Mouse (Mus musculus) liver, postnatal 0 days (tissue): Measurements from ENCODE around the gene Cyp4f16.
"Not testable (repeated sequence)": the region's sequence is repeated elsewhere in the genome, so short reads cannot be mapped to it uniquely, and the experiment has no call there.

Experiments
- CTCF ChIP-seq: sonication (generic); IDR thresholded peaks from 2 replicates; pipeline ENCODE4 v1.5.1; 2016; ENCODE audit warnings: antibody characterized with exemption, low read depth
- EP300 ChIP-seq: IDR thresholded peaks from 2 replicates; pipeline ENCODE4 v1.6.1; 2016; ENCODE audit warnings: antibody characterized with exemption, low read depth, mild to moderate bottlenecking

- not testable (repeated sequence) for TF ChIP-seq CTCF, EP300
These were observed 26.9 kb downstream of the Cyp4f16 start for GRCm38 (mm10) chr17:32563301-32563700.
